Mouse (Mus musculus) adrenal gland (tissue): ENCODE data around the gene Il21r.

Experiments
- intact Hi-C: fragments of 180-260 bp; cut with DNase I; formaldehyde crosslinking; loops from one replicate; pipeline ENCODE4 v1.15.1; 2025

Gene Il21r

GRCm38 (mm10) chr7:125574832-125575231 is 28.4 kb upstream of the Il21r start:
- intact Hi-C loops, result no loop called here

GRCm38 (mm10) chr7:125575738-125576540 is 27.3 kb upstream of the Il21r start:
- intact Hi-C loops, result no loop called here

GRCm38 (mm10) chr7:125576982-125577381 is 26.2 kb upstream of the Il21r start:
- intact Hi-C loops, result no loop called here

GRCm38 (mm10) chr7:125577486-125578088 is 25.6 kb upstream of the Il21r start:
- intact Hi-C loops, result no loop called here

- intact Hi-C loops, result no loop called here
Measured at GRCm38 (mm10) chr7:125578106-125578505, 25.1 kb upstream of the Il21r start.

- intact Hi-C loops, result loop anchor here (5.0 kb wide), 2 partner anchors 58 to 157 kb away; no protein-coding TSS in a partner anchor
Measured at GRCm38 (mm10) chr7:125579545-125580219, 23.5 kb upstream of the Il21r start.

GRCm38 (mm10) chr7:125580220-125580549 is 23.0 kb upstream of the Il21r start:
- intact Hi-C loops, result loop anchor here (5.0 kb wide), 2 partner anchors 57 to 158 kb away; no protein-coding TSS in a partner anchor

GRCm38 (mm10) chr7:125580625-125581316 is 22.5 kb upstream of the Il21r start:
- intact Hi-C loops, result loop anchor here (1.0 to 5.0 kb wide), 3 partner anchors 57 to 158 kb away; no protein-coding TSS in a partner anchor

- intact Hi-C loops, result loop anchor here (1.0 to 5.0 kb wide), 3 partner anchors 56 to 159 kb away; no protein-coding TSS in a partner anchor
Measured at GRCm38 (mm10) chr7:125581317-125581672, 21.9 kb upstream of the Il21r start.

GRCm38 (mm10) chr7:125583325-125584004 is 19.8 kb upstream of the Il21r start:
- intact Hi-C loops, result loop anchor here (5.0 kb wide), 2 partner anchors 54 to 161 kb away; no protein-coding TSS in a partner anchor

- intact Hi-C loops, result loop anchor here (5.0 kb wide), 2 partner anchors 53 to 162 kb away; no protein-coding TSS in a partner anchor
Measured at GRCm38 (mm10) chr7:125584005-125584369, 19.2 kb upstream of the Il21r start.

- intact Hi-C loops, result no loop called here
Measured at GRCm38 (mm10) chr7:125586355-125586754, 16.9 kb upstream of the Il21r start.

GRCm38 (mm10) chr7:125588721-125589120 is 14.5 kb upstream of the Il21r start:
- intact Hi-C loops, result no loop called here

GRCm38 (mm10) chr7:125589896-125590295 is 13.3 kb upstream of the Il21r start:
- intact Hi-C loops, result no loop called here

- intact Hi-C loops, result no loop called here
Measured at GRCm38 (mm10) chr7:125593831-125594230, 9.4 kb upstream of the Il21r start.

- intact Hi-C loops, result no loop called here
Measured at GRCm38 (mm10) chr7:125596406-125596805, 6.8 kb upstream of the Il21r start.

GRCm38 (mm10) chr7:125597083-125597482 is 6.1 kb upstream of the Il21r start:
- intact Hi-C loops, result no loop called here

- intact Hi-C loops, result no loop called here
Measured at GRCm38 (mm10) chr7:125597516-125598347, 5.5 kb upstream of the Il21r start.

GRCm38 (mm10) chr7:125599373-125599973 is 3.8 kb upstream of the Il21r start:
- intact Hi-C loops, result no loop called here

GRCm38 (mm10) chr7:125600136-125600535 is 3.1 kb upstream of the Il21r start:
- intact Hi-C loops, result no loop called here
